Mouse (Mus musculus) 416B (cell line): ENCODE results near the gene Soat1.
A peak's percentile ranks its signal among the peaks of the same experiment; 100 is the strongest.
"Not testable (repeated sequence)": the region's sequence is repeated elsewhere in the genome, so short reads cannot be mapped to it uniquely, and the experiment has no call there.

Source experiments
- DNase-seq: peaks from one replicate; pipeline ENCODE4 v3.0.0; 2011; ENCODE audit warnings: low read depth

Gene Soat1

DNA sequence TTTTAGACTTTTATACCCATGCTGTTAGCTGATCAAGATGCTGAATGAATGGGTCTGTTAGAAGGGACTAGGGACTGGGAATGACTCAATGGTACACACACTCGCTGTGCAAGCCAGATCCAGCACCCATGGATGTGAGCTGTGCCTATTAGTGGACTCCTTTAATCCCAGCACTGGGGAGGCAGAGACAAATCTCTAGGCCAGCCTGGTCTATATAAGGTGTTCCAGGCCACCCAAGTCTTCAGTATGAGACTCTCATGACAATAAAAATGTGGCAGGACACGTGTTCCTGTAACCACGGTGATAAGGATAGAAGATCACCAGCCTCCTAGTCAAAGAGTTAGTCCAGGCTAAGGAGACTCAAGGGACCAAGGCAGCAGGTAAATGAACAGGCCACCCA lies 50.1 kb downstream of the Soat1 start:
- no peak for DNase-seq

DNA sequence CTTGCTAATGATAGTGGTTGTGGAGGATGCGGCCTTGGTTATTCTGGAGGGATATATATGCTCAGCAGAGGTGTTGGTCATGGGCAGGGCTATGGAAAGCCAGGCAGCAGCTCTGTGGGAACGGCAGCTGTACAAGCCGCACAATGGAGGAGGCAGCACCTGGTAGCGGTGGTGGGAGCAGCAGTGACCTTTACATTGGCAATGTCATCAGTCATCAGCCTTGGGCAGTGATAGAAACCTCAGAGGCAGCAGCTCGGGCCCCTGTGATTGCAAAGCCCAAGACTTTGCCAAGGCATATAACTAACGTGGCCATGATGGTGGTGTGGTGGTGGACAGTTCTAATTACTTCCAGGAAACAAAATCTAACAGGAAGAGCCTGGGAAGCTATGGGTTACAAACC lies 50.6 kb downstream of the Soat1 start:
- DNase-seq = no peak

DNA sequence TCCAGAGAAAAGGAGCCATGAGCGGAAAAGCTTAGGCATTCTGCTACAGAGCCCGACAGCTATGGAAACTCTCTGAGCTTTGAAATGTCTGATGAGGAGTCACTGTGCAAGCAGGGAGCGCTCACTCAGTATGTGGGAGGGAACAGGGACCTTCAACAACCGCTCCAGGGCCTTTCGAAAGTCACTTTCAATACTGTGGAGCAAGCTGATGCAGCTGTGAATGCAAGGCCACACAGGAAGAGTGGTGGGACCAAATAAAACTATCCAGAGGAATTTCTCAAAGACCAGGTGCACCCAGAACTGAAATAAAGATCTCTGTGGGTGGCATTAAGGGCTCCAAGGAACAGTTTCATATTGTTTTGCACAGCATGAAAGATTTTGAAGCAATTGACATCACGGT lies 51.3 kb downstream of the Soat1 start:
- no peak for DNase-seq

DNA sequence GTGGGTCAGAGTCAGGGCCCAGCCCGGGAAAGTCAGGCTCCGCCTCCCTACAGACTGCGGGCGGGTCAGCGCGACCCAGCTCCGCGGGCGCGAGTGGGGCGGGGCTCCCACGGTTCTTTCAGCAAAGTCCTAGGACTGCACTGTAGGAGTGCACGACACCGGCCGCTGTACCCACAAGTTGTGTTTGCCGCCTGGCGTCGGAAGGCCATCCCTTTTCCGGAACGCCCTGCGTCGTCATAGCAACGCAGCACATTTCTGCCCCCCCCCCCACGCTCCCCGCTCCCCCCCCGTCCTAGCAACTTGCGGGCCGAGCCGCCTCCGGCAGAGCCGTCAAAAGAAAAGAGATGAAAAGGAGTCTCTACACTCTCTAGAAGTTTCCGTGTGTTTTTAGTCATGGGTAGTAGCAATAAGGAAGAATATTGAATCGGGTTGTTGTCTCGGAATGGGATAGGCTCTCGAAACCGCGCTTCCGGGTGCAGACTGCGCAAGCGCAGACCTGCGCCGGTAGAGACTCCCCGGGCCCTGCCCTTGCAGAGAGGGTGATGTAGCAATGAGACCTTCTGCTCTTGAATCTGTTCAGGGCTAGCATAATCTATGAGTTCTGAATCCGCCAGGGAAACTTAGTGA lies 53.3 kb downstream of the Soat1 start, which contains the start of gene Axdnd1:
Gene Axdnd1 (minus strand): TSS at position 489 of the 627 bp plus-strand sequence.
- DNase-seq = peak; percentile 90

DNA sequence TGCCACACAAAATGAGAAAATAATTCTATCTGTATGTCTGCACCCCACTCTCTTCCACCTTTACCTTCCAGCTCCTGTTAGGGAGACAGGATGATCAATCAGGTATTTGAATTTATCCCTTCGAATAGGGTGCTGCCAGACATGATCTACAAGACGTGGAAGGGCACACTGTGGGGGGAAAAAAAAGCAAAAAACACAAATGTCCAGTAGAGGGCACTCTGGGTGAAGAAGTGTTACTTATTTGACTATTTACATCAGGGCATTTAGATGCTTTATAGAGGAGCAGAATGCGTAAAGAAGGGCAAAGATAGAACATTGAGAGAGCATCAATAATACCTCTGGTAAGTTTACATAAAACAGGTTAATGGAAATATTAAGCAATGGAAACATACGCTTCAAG lies 56.0 kb downstream of the Soat1 start:
- peak; percentile 69 for DNase-seq

DNA sequence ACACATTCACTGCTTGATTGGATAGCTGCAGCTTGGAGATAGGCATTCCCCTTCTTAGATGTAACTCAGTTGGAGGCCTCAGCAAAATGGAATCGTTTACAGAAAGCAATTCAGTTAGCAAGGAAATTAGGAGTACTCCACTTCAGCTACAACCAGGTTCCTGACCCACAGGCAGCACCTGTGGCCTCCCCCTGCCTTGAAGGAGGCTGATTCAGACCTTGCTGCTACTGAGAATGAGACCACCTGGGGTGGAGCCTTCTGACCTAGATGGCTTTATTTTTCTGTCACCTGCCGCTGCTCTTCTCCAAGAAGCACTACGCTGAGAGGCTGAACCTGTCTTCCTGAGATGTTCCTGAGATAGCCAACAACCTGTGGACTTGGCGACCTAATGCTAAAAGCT lies 65.6 kb downstream of the Soat1 start:
- no peak for DNase-seq

DNA sequence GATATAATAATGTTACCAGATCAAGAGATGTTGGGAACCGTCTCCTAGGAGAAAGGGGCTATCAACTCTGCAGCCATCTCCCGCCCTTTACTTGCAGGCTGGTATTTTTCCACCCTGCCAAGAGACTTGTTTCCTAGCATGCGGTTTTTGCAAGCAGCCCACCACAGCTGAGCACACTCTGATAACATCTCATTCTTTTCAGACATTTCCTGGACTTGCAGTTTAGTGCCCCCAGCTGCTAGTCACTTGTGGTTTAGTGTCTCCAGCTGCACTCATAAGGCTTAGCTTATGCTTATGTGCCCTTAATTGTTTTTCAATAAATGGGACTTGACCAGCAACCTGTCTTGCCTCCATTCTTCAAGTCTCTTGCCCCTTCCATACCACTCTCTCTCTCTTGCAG lies 66.1 kb downstream of the Soat1 start:
- DNase-seq = peak; percentile 98

DNA sequence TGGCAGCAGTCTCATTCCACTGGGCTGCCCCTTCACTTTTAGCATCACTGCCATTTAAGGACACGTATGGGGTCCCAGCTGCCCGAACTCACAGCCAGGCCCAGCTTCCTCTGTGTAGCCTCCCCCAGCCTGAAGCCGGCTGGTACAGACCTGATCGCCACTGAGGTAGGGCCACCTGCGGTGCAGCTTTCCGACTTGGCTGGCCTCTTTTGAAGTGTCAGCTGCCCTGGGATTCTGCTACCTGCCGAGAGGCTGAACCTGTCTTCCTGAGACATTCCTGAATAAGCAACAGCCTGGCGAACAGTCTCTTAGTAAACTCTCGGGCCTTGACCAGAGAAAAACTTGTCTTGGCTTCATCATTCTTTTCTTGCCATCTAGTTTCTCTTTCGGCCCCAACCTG lies 70.9 kb downstream of the Soat1 start:
- DNase-seq = no peak

DNA sequence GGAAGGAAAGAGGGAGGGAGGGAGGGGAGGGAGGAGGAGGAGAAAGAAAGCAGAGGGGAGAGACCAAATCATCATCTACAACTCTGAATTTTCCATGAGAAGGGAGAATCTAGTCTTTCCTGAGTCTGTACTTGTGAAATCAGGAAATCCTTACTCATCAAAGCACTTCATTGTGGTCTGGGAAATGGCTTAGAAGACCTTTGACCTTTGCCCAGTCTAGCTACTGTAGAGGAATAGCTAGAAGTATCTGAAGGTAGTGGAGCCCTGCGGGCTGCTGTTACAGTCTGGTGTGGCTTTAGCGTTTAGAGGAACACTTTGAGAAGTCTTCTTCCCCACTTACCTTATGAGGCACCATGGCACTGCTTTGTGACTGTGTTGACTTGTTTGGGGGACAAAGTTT lies 71.6 kb downstream of the Soat1 start:
- DNase-seq = peak; percentile 87

DNA sequence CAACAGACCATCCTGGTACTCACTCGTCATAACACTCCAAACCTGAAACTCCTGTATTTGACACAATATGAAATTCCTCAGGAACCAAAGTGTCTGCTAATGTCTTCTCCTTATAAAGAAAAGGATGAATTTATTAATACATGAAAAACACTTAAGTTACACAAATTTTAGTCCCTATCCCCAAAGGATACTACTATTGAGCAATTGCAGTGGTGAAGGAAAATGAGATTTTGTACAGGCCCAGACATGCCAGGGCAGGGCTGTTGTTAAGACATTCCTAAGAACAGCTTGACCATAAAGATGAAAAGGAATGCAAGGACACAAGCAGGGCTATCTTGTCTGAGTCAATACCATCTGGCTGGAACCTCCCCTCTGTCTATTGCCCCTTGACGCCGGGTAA lies 74.0 kb downstream of the Soat1 start:
- not testable (repeated sequence) for DNase-seq

DNA sequence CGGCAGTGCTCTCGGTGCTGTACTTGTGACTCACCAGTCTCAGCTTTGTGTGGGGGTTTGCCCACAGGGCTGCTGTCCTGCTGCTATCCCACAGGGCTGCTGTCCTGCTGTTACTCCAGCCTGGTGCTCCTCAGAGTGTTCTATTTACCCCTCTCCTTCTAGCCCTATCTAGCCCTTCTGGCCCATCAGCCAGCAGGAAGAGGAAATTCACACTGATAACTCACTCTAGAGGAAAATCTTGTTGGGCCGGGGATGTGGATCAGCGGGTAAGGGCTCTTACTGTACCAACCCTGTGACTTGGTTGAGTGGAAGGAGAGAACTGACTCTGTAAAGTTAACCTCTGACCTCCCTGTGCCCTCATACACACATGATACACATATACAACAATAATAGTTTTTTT lies 81.0 kb downstream of the Soat1 start:
- no peak for DNase-seq

DNA sequence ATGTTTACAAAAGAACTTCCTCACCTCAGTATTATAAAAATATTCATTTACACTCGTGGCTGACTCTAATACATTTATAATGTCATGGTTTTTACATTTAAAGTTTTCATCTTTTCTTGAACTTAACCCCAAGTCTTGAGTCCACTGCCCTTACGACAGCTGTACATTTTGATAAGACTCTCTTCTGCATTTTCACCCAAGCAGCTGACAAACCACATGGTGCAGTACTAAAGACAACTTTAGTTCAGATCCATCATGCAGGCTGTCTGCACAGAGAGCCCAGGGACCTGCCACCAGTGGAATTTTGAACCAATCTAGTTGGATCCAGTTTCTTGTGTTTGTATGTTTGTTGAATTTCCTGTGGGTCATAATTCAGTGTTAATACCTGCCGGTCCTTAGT lies 87.3 kb downstream of the Soat1 start:
- DNase-seq = peak; percentile 43

DNA sequence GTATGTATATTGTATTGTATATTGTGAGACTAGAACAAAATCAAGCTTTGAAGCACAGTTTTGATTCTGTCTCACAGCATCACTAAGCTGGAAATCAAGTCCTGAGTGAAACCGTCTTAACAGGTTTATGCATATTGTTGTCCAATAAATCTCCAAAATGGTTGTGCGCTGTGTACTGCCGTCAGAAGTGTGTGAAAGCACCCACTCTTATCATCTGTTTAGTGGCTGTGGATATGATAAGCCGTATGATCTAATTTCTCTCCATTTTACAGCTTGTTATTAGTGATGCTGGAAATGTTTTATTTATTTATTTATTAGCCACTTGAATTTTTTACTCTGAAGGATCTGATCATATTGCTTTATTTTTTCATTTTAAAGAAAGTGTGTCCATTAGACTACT lies 87.9 kb downstream of the Soat1 start:
- DNase-seq = no peak

DNA sequence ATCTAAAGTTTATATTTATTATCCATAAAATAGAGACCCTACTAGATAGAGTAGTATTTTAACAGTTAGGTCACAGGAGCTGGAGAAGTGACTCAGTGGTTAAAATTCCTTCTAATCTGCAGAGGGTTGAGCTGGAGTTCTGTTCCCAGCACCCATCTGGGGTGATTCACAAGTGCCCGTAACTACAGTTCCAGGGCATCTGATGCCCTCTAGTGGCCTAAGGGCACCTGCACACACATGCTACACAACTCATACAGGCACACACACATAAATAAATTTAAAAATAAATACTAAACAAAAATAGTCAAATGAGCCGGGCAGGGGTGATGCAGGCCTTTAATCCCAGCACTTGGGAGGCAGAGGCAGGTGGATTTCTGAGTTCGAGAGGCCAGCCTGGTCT lies 92.9 kb downstream of the Soat1 start:
- DNase-seq = no peak
